Mouse (Mus musculus) intestine, embryonic 16.5 days (tissue): ENCODE results near the gene Polr3c. TPM values are rescaled to one million over a fixed set of nuclear protein-coding genes. Genes with fewer than 3 reads are reported as not detected.

Source experiments
- ATAC-seq: fragments of 200-750 bp; cut with Nextera tagmentation; 2 replicates; pipeline ENCODE4 v1.8.0; 2017; ENCODE audit warnings: moderate TSS enrichment, moderate library complexity
- H3K27ac ChIP-seq: fragments of 300-500 bp; sonication (generic); 2 replicates; pipeline ENCODE4 v1.5.1; 2014; ENCODE audit warnings: mild to moderate bottlenecking, low read length
- H3K27me3 ChIP-seq: fragments of 300-500 bp; sonication (generic); replicated peaks from 2 replicates; pipeline ENCODE4 v1.6.1; 2014; ENCODE audit warnings: low read length, control low read depth, mixed read lengths; ENCODE audit not compliant: control insufficient read depth, insufficient read depth
- H3K36me3 ChIP-seq: fragments of 300-500 bp; sonication (generic); 2 replicates; pipeline ENCODE4 v1.6.1; 2014; ENCODE audit warnings: low read length, control low read depth; ENCODE audit not compliant: control insufficient read depth, insufficient read depth
- H3K4me1 ChIP-seq: fragments of 300-500 bp; sonication (generic); 2 replicates; pipeline ENCODE4 v1.6.1; 2014; ENCODE audit warnings: low read length, control low read depth, mixed read lengths; ENCODE audit not compliant: control insufficient read depth, insufficient read depth
- H3K4me2 ChIP-seq: fragments of 300-500 bp; sonication (generic); 2 replicates; pipeline ENCODE4 v1.6.1; 2014; ENCODE audit warnings: low read depth, low read length, control low read depth
- H3K4me3 ChIP-seq: fragments of 300-500 bp; sonication (generic); 2 replicates; pipeline ENCODE4 v1.5.1; 2014; ENCODE audit warnings: mild to moderate bottlenecking, low read length
- H3K9ac ChIP-seq: fragments of 300-500 bp; sonication (generic); 2 replicates; pipeline ENCODE4 v1.6.1; 2014; ENCODE audit warnings: low read depth, low read length
- H3K9me3 ChIP-seq: fragments of 300-500 bp; sonication (generic); 2 replicates; pipeline ENCODE4 v1.6.1; 2016; ENCODE audit warnings: low read length, control low read depth; ENCODE audit not compliant: control insufficient read depth
- WGBS: fragments of 180-500 bp; shearing (Covaris S2); extraction: QIAGEN DNeasy Blood & Tissue Kit; methylation state at CpG from one replicate; pipeline ENCODE4 v1.1.7; 2014; 5-methylcytosine and 5-hydroxymethylcytosine counted together
- polyA plus RNA-seq: library from polyadenylated mRNA; unstranded; fragments of >200 nt; fragmentation: Nextera tagmentation; extraction: Ambion mirVana; gene quantifications from 2 replicates; pipeline ENCODE4 v1.2.1, GENCODE M21; 2015

Gene Polr3c
- 37.7 and 41.0 TPM in 2 replicates for polyA plus RNA-seq

GRCm38 (mm10) chr3:96727343-96727827, at the start of gene Polr3c, which contains the start of gene Rnf115:
Gene Polr3c, minus strand, starts transcription at chr3:96727628.
Gene Rnf115, plus strand, starts transcription at chr3:96727664.
- no peaks in the 10 kb centered on the region for H3K9me3 ChIP-seq
- peak within 1 kb of the TSS; percentile 78 for H3K4me2 ChIP-seq
- peak within 1 kb of the TSS; percentile 88 for H3K9ac ChIP-seq
- no peaks in the 10 kb centered on the region for H3K27me3 ChIP-seq
- no peaks in the 10 kb centered on the region for H3K36me3 ChIP-seq
- under 1% methylated on average over 52 of the region's 52 CpGs for WGBS
- H3K4me1 ChIP-seq = peaks cover 27% of the 10 kb centered on the region
- H3K27ac ChIP-seq = peak within 1 kb of the TSS; percentile 74
- H3K4me3 ChIP-seq = peak within 1 kb of the TSS; percentile 97
- peak; percentile 99 for ATAC-seq

GRCm38 (mm10) chr3:96777120-96777519, 49.7 kb upstream of the Polr3c start:
- H3K27me3 ChIP-seq = no peaks in the 10 kb centered on the region
- peak; percentile 60; the same call in 1 of the 2 replicates for ATAC-seq
- H3K27ac ChIP-seq = no peak overlapping the region
- H3K36me3 ChIP-seq = 0 out of 2 replicates have a peak, but pooled peaks cover 2% of the 10 kb centered on the region
- no peaks in the 10 kb centered on the region for H3K9me3 ChIP-seq
- H3K4me3 ChIP-seq = no peak overlapping the region
- no peak overlapping the region for H3K4me2 ChIP-seq
- 41% methylated on average over 3 of the region's 3 CpGs for WGBS
- no peak overlapping the region for H3K9ac ChIP-seq
- H3K4me1 ChIP-seq = no peaks in the 10 kb centered on the region

GRCm38 (mm10) chr3:96772949-96773348, 45.5 kb upstream of the Polr3c start:
- ATAC-seq = no peak
- Histone ChIP-seq H3K36me3 (0 out of 2 replicates have a peak, but pooled peaks cover 2% of the 10 kb centered on the region), H3K9me3 (no peaks in the 10 kb centered on the region), H3K27me3 (no peaks in the 10 kb centered on the region), H3K4me2 (no peak overlapping the region), H3K27ac (no peak overlapping the region), H3K4me1 (no peaks in the 10 kb centered on the region), H3K4me3 (no peak overlapping the region), H3K9ac (no peak overlapping the region)
- 20% methylated on average over 1 of the region's 1 CpGs for WGBS

GRCm38 (mm10) chr3:96769971-96770370, 42.5 kb upstream of the Polr3c start:
- H3K4me3 ChIP-seq = no peak overlapping the region
- no peaks in the 10 kb centered on the region for H3K36me3 ChIP-seq
- H3K27me3 ChIP-seq = no peaks in the 10 kb centered on the region
- no peak overlapping the region for H3K9ac ChIP-seq
- no peak overlapping the region for H3K4me2 ChIP-seq
- no peak overlapping the region for H3K27ac ChIP-seq
- H3K4me1 ChIP-seq = no peaks in the 10 kb centered on the region
- no peaks in the 10 kb centered on the region for H3K9me3 ChIP-seq
- ATAC-seq = no peak
- WGBS = 90% methylated on average over 5 of the region's 5 CpGs

GRCm38 (mm10) chr3:96764528-96764927, 37.1 kb upstream of the Polr3c start:
- H3K4me3 ChIP-seq = no peak overlapping the region
- H3K27me3 ChIP-seq = no peaks in the 10 kb centered on the region
- H3K36me3 ChIP-seq = no peaks in the 10 kb centered on the region
- WGBS = 79% methylated on average over 1 of the region's 1 CpGs
- H3K9ac ChIP-seq = no peak overlapping the region
- no peak overlapping the region for H3K27ac ChIP-seq
- no peaks in the 10 kb centered on the region for H3K9me3 ChIP-seq
- H3K4me1 ChIP-seq = no peaks in the 10 kb centered on the region
- no peak; the same call in 1 of the 2 replicates for ATAC-seq
- H3K4me2 ChIP-seq = no peak overlapping the region

GRCm38 (mm10) chr3:96759695-96760094, 32.3 kb upstream of the Polr3c start:
- H3K4me2 ChIP-seq = no peak overlapping the region
- no peaks in the 10 kb centered on the region for H3K36me3 ChIP-seq
- no peaks in the 10 kb centered on the region for H3K4me1 ChIP-seq
- no peak for ATAC-seq
- no peak overlapping the region for H3K4me3 ChIP-seq
- no peaks in the 10 kb centered on the region for H3K27me3 ChIP-seq
- H3K27ac ChIP-seq = no peak overlapping the region
- 91% methylated on average over 4 of the region's 4 CpGs for WGBS
- H3K9ac ChIP-seq = no peak overlapping the region
- no peaks in the 10 kb centered on the region for H3K9me3 ChIP-seq

GRCm38 (mm10) chr3:96757691-96758090, 30.3 kb upstream of the Polr3c start:
- WGBS = 64% methylated on average over 7 of the region's 7 CpGs
- Histone ChIP-seq H3K4me3 (no peak overlapping the region), H3K27me3 (no peaks in the 10 kb centered on the region), H3K9me3 (no peaks in the 10 kb centered on the region), H3K9ac (no peak overlapping the region), H3K4me2 (no peak overlapping the region), H3K36me3 (no peaks in the 10 kb centered on the region), H3K4me1 (no peaks in the 10 kb centered on the region), H3K27ac (no peak overlapping the region)
- no peak for ATAC-seq

- no peaks in the 10 kb centered on the region for H3K9me3 ChIP-seq
- H3K36me3 ChIP-seq = no peaks in the 10 kb centered on the region
- no peaks in the 10 kb centered on the region for H3K27me3 ChIP-seq
- H3K4me2 ChIP-seq = no peak overlapping the region
- H3K9ac ChIP-seq = no peak overlapping the region
- no peak overlapping the region for H3K27ac ChIP-seq
- no peak overlapping the region for H3K4me3 ChIP-seq
- 78% methylated on average over 1 of the region's 1 CpGs for WGBS
- ATAC-seq = peak; percentile 48; the same call in 1 of the 2 replicates
- no peaks in the 10 kb centered on the region for H3K4me1 ChIP-seq
Observed at GRCm38 (mm10) chr3:96755935-96756334, 28.5 kb upstream of the Polr3c start.

GRCm38 (mm10) chr3:96746829-96747228, 19.4 kb upstream of the Polr3c start:
- Histone ChIP-seq H3K9me3 (no peaks in the 10 kb centered on the region), H3K4me2 (no peak overlapping the region), H3K27me3 (no peaks in the 10 kb centered on the region), H3K4me3 (no peak overlapping the region), H3K27ac (no peak overlapping the region), H3K36me3 (no peaks in the 10 kb centered on the region), H3K9ac (no peak overlapping the region), H3K4me1 (no peaks in the 10 kb centered on the region)
- no peak for ATAC-seq
- WGBS = 49% methylated on average over 1 of the region's 1 CpGs

- no peaks in the 10 kb centered on the region for H3K9me3 ChIP-seq
- H3K4me1 ChIP-seq = no peaks in the 10 kb centered on the region
- no peak overlapping the region for H3K4me2 ChIP-seq
- H3K36me3 ChIP-seq = no peaks in the 10 kb centered on the region
- no peak overlapping the region for H3K27ac ChIP-seq
- 97% methylated on average over 3 of the region's 3 CpGs for WGBS
- no peaks in the 10 kb centered on the region for H3K27me3 ChIP-seq
- no peak overlapping the region for H3K4me3 ChIP-seq
- H3K9ac ChIP-seq = no peak overlapping the region
- no peak for ATAC-seq
Observed at GRCm38 (mm10) chr3:96744348-96744747, 16.9 kb upstream of the Polr3c start.
